In genomic region chr17:43953535-43953918, GRCm38 (mm10) we compare ENCODE assay signal across 10 mouse cellular contexts.
A peak's percentile ranks its signal among the peaks of the same experiment; 100 is the strongest.
DNase-seq lines count a peak whose midpoint lies in the region; ATAC-seq and TF ChIP-seq lines count a peak whose summit lies in the region.
"Had no signal": no experiment of that assay in that cellular context is flagged by ENCODE, and none has a peak within 500 bp of the region (broad histone marks: within the 10 kb centered on the region; RNA-seq: fewer than 3 reads in every experiment).

No protein-coding gene starts in this region.

- peaks cover 9 to 16% of the 10 kb centered on the region in 2 experiments for H3K4me1 ChIP-seq in heart, embryonic 14.5 days (ENCODE audit: control insufficient read depth in 2 of 2, insufficient read depth in 2 of 2, low read length in 2 of 2)
- H3K4me1 ChIP-seq in ES-Bruce4 (ENCODE audit: control insufficient read depth, insufficient read depth, low read length) = no peaks in the 10 kb centered on the region
- peaks cover 13% of the 10 kb centered on the region; the same call in 1 of the 2 replicates for H3K4me1 ChIP-seq in embryonic facial prominence, embryonic 14.5 days (ENCODE audit: control insufficient read depth, insufficient read depth, low read length)
- peaks cover 12% of the 10 kb centered on the region for H3K4me1 ChIP-seq in limb, embryonic 13.5 days

- TF ChIP-seq EP300 in ES-Bruce4 (IDR thresholded peaks at IDR 0.05; ENCODE audit: insufficient read depth, low read depth, low read length) = no peak

- no peaks in the 10 kb centered on the region for H3K9me3 ChIP-seq in heart, embryonic 14.5 days (ENCODE audit: control insufficient read depth, low read length)
- no peaks in the 10 kb centered on the region for H3K9me3 ChIP-seq in ES-Bruce4 (replicated peaks; ENCODE audit: control insufficient read depth, insufficient read depth, low read length, poor library complexity, severe bottlenecking)
- no peaks in the 10 kb centered on the region for H3K9me3 ChIP-seq in embryonic facial prominence, embryonic 14.5 days (ENCODE audit: control insufficient read depth, low read length)
- H3K9me3 ChIP-seq in limb, embryonic 13.5 days = no peaks in the 10 kb centered on the region
- H3K9me3 ChIP-seq: limb, embryonic 15.5 days had no signal

- H3K36me3 ChIP-seq in heart, embryonic 14.5 days (ENCODE audit: control insufficient read depth, insufficient read depth, low read length) = no peaks in the 10 kb centered on the region
- H3K36me3 ChIP-seq in ES-Bruce4 (ENCODE audit: control insufficient read depth, insufficient read depth, low read length, poor library complexity, severe bottlenecking) = no peaks in the 10 kb centered on the region
- H3K36me3 ChIP-seq in embryonic facial prominence, embryonic 14.5 days (ENCODE audit: control insufficient read depth, insufficient read depth, low read length) = no peaks in the 10 kb centered on the region
- no peaks in the 10 kb centered on the region for H3K36me3 ChIP-seq in limb, embryonic 13.5 days
- H3K36me3 ChIP-seq: limb, embryonic 15.5 days had no signal

- WGBS in heart, embryonic 14.5 days = 79% methylated on average over 10 of the region's 10 CpGs
- 84% methylated on average over 10 of the region's 10 CpGs for WGBS in embryonic facial prominence, embryonic 14.5 days
- WGBS in limb, embryonic 13.5 days = 86% methylated on average over 10 of the region's 10 CpGs

- no peak for TF ChIP-seq POLR2A in ES-Bruce4 (IDR thresholded peaks at IDR 0.05; ENCODE audit: insufficient read depth, low read length)

- no peak for ATAC-seq in heart, embryonic 14.5 days (ENCODE audit: insufficient number of reproducible peaks, insufficient read depth, low FRiP score, low read depth)
- ATAC-seq in embryonic facial prominence, embryonic 14.5 days (ENCODE audit: low read depth) = no peak; the same call in 1 of the 2 replicates
- no peak for ATAC-seq in limb, embryonic 13.5 days (ENCODE audit: low FRiP score, low read depth)
- no peak for ATAC-seq in activated CD4-positive, CD25-positive, alpha-beta regulatory T cell, adult 4 months

- H3K9ac ChIP-seq in heart, embryonic 14.5 days (ENCODE audit: low read length) = peak overlapping the region; percentile 62
- no peak overlapping the region for H3K9ac ChIP-seq in ES-Bruce4 (ENCODE audit: low read depth, poor library complexity, severe bottlenecking)
- H3K9ac ChIP-seq in embryonic facial prominence, embryonic 14.5 days (ENCODE audit: low read depth, low read length) = peak overlapping the region; percentile 54; the same call in 1 of the 2 replicates
- peak overlapping the region; percentile 56; the same call in 1 of the 2 replicates for H3K9ac ChIP-seq in limb, embryonic 13.5 days
- H3K9ac ChIP-seq: limb, embryonic 15.5 days had no signal

- intact Hi-C loops in heart, postnatal 14 days (cut with DNase I) = no loop called here

- no peaks in the 10 kb centered on the region for H3K27me3 ChIP-seq in heart, embryonic 14.5 days (ENCODE audit: control insufficient read depth, insufficient read depth, low read length)
- no peaks in the 10 kb centered on the region for H3K27me3 ChIP-seq in ES-Bruce4 (ENCODE audit: control insufficient read depth, insufficient read depth, low read length, poor library complexity, severe bottlenecking)
- H3K27me3 ChIP-seq in embryonic facial prominence, embryonic 14.5 days (replicated peaks; ENCODE audit: control insufficient read depth, insufficient read depth, low read length) = no peaks in the 10 kb centered on the region
- no peaks in the 10 kb centered on the region for H3K27me3 ChIP-seq in limb, embryonic 13.5 days
- H3K27me3 ChIP-seq: limb, embryonic 15.5 days had no signal

- no peak for DNase-seq in heart, postnatal 14 days
- no peak for DNase-seq in embryonic facial prominence, embryonic 14.5 days (ENCODE audit: low spot score)
- no peak for DNase-seq in adrenal gland, postnatal 25 days
- DNase-seq in right cerebral cortex, postnatal 25 days = no peak
- DNase-seq: kidney, postnatal 25 days had no signal

- peak overlapping the region in 1 of 2 experiments; percentile 78; a peak in 1 of 4 replicates for H3K27ac ChIP-seq in heart, embryonic 14.5 days (replicated peaks in 1 of 2; ENCODE audit: control insufficient read depth in 1 of 2, insufficient read depth in 1 of 2, low read depth in 2 of 2, low read length in 2 of 2)
- no peak overlapping the region for H3K27ac ChIP-seq in ES-Bruce4 (ENCODE audit: insufficient read depth, low read length)
- no peak overlapping the region for H3K27ac ChIP-seq in embryonic facial prominence, embryonic 14.5 days (replicated peaks; ENCODE audit: low read depth, low read length)
- no peak overlapping the region for H3K27ac ChIP-seq in limb, embryonic 13.5 days
- H3K27ac ChIP-seq: limb, embryonic 15.5 days had no signal

- H3K4me3 ChIP-seq in heart, embryonic 14.5 days (ENCODE audit: control insufficient read depth in 1 of 2, insufficient read depth in 1 of 2, low read depth in 1 of 2, low read length in 2 of 2) = peak overlapping the region in 1 of 2 experiments; percentile 13; a peak in 2 of 4 replicates
- H3K4me3 ChIP-seq in ES-Bruce4 (ENCODE audit: low read depth, low read length) = peak overlapping the region; percentile 27; the same call in 1 of the 2 replicates
- H3K4me3 ChIP-seq in embryonic facial prominence, embryonic 14.5 days (ENCODE audit: low read depth, low read length) = peak overlapping the region; percentile 3; the same call in 1 of the 2 replicates
- H3K4me3 ChIP-seq in limb, embryonic 13.5 days = no peak overlapping the region; the same call in 1 of the 2 replicates

- no peak for TF ChIP-seq CTCF in ES-Bruce4 (IDR thresholded peaks at IDR 0.05; ENCODE audit: low read depth, low read length)

- H3K4me2 ChIP-seq in heart, embryonic 14.5 days (ENCODE audit: low read length) = peak overlapping the region; percentile 64
- peak overlapping the region; percentile 51 for H3K4me2 ChIP-seq in embryonic facial prominence, embryonic 14.5 days (ENCODE audit: low read depth, low read length)
- peak overlapping the region; percentile 54 for H3K4me2 ChIP-seq in limb, embryonic 13.5 days (replicated peaks)
